Mouse (Mus musculus) cerebellum, adult 2 months (tissue): ENCODE data around the gene Zfp811. TPM values are rescaled to one million over a fixed set of nuclear protein-coding genes. Genes with fewer than 3 reads are reported as not detected.

ENCODE experiments used
- DNase-seq, 2 experiments: peaks; one replicate each; pipeline ENCODE4 v3.0.0; 2021
- H3K27ac ChIP-seq: fragments of 200-500 bp; 2 replicates; pipeline ENCODE4 v1.5.1; 2012; ENCODE audit warnings: low read length, control low read depth, inconsistent platforms; ENCODE audit not compliant: insufficient read depth
- H3K27me3 ChIP-seq: fragments of 200-500 bp; 2 replicates; pipeline ENCODE4 v1.6.1; 2012; ENCODE audit warnings: inconsistent platforms, mild to moderate bottlenecking, low read length, moderate library complexity; ENCODE audit not compliant: control insufficient read depth, insufficient read depth
- H3K4me1 ChIP-seq: fragments of 200-500 bp; 2 replicates; pipeline ENCODE4 v1.6.1; 2011; ENCODE audit warnings: low read length; ENCODE audit not compliant: control insufficient read depth, insufficient read depth
- H3K4me3 ChIP-seq: fragments of 200-500 bp; replicated peaks from 2 replicates; pipeline ENCODE3; 2011; ENCODE audit warnings: mild to moderate bottlenecking, low read depth, low read length, control low read depth; ENCODE audit not compliant: insufficient read depth
- CTCF ChIP-seq: fragments of 200-500 bp; IDR thresholded peaks from 2 replicates; pipeline ENCODE4 v1.5.1; 2011; ENCODE audit warnings: low read depth, mild to moderate bottlenecking, control low read depth, low read length, moderate library complexity, borderline replicate concordance; ENCODE audit not compliant: insufficient read depth
- POLR2A ChIP-seq: fragments of 200-500 bp; IDR thresholded peaks from 2 replicates; pipeline ENCODE4 v1.6.1; 2011; ENCODE audit warnings: low read length, control low read depth, borderline replicate concordance; ENCODE audit not compliant: insufficient read depth
- WGBS: fragments of 180-500 bp; shearing (Covaris S2); methylation state at CpG from one replicate; pipeline ENCODE4 v1.1.7; 2018; 5-methylcytosine and 5-hydroxymethylcytosine counted together
- polyA plus RNA-seq: library from polyadenylated mRNA; depleted of rRNA; stranded (reverse); fragments of >200 nt; gene quantifications from 2 replicates; pipeline ENCODE4 v1.2.3, GENCODE M21; 2012

The Zfp811 gene
- polyA plus RNA-seq, 1 experiment, result 6.4 TPM

GRCm38 (mm10) chr17:32816074-32816784 is 6.5 kb upstream of the Zfp811 start:
- H3K27ac ChIP-seq, result no peak overlapping the region
- H3K27me3 ChIP-seq, result no peaks in the 10 kb centered on the region
- TF ChIP-seq POLR2A (no peak), CTCF (no peak)
- no peaks in the 10 kb centered on the region for H3K4me1 ChIP-seq
- 85% methylated on average over 1 of the region's 1 CpGs for WGBS
- no peak overlapping the region for H3K4me3 ChIP-seq
- DNase-seq, result no peak

GRCm38 (mm10) chr17:32814136-32814535 is 4.4 kb upstream of the Zfp811 start:
- Histone ChIP-seq H3K4me3 (no peak overlapping the region), H3K27ac (no peak overlapping the region), H3K4me1 (no peaks in the 10 kb centered on the region), H3K27me3 (no peaks in the 10 kb centered on the region)
- no peak for DNase-seq
- 77% methylated on average over 7 of the region's 7 CpGs for WGBS
- no peak for TF ChIP-seq POLR2A
- TF ChIP-seq CTCF, result no peak

GRCm38 (mm10) chr17:32810648-32811047 is 917 bp upstream of the Zfp811 start:
- WGBS, result 28% methylated on average over 1 of the region's 1 CpGs
- H3K27me3 ChIP-seq, result no peaks in the 10 kb centered on the region
- TF ChIP-seq CTCF (no peak), POLR2A (no peak)
- H3K4me3 ChIP-seq, result no peak overlapping the region
- no peak for DNase-seq
- no peak overlapping the region for H3K27ac ChIP-seq
- H3K4me1 ChIP-seq, result no peaks in the 10 kb centered on the region; the same call in 1 of the 2 replicates

- WGBS, result 1% methylated on average over 8 of the region's 8 CpGs
- no peaks in the 10 kb centered on the region; the same call in 1 of the 2 replicates for H3K4me1 ChIP-seq
- H3K4me3 ChIP-seq, result peak overlapping the region; percentile 71
Measured at GRCm38 (mm10) chr17:32808921-32809320, 810 bp downstream of the Zfp811 start.

GRCm38 (mm10) chr17:32789244-32789643 is 20.5 kb downstream of the Zfp811 start:
- no peaks in the 10 kb centered on the region for H3K27me3 ChIP-seq
- H3K4me3 ChIP-seq, result no peak overlapping the region
- H3K27ac ChIP-seq, result no peak overlapping the region
- WGBS, result 76% methylated on average over 8 of the region's 8 CpGs
- no peaks in the 10 kb centered on the region for H3K4me1 ChIP-seq
- TF ChIP-seq CTCF, result no peak
- no peak for TF ChIP-seq POLR2A
- no peak for DNase-seq

More at GRCm38 (mm10) chr17:32808921-32809320, 810 bp downstream of the Zfp811 start:
- Histone ChIP-seq H3K27me3 (no peaks in the 10 kb centered on the region), H3K27ac (no peak overlapping the region)
- DNase-seq, result no peak
- TF ChIP-seq CTCF, result no peak
- TF ChIP-seq POLR2A, result no peak

GRCm38 (mm10) chr17:32788576-32788975 is 21.2 kb downstream of the Zfp811 start:
- Histone ChIP-seq H3K27me3 (no peaks in the 10 kb centered on the region), H3K27ac (no peak overlapping the region), H3K4me1 (no peaks in the 10 kb centered on the region), H3K4me3 (peak overlapping the region; percentile 75)
- WGBS, result 7% methylated on average over 9 of the region's 9 CpGs
- TF ChIP-seq POLR2A (no peak), CTCF (no peak)
- no peak for DNase-seq

GRCm38 (mm10) chr17:32788094-32788559 is 21.6 kb downstream of the Zfp811 start, which contains the start of gene Zfp871:
Gene Zfp871, minus strand, starts transcription at chr17:32788287.
- H3K27ac ChIP-seq, result peak within 1 kb of the TSS; percentile 82
- under 1% methylated on average over 22 of the region's 22 CpGs for WGBS
- H3K4me3 ChIP-seq, result peak within 1 kb of the TSS; percentile 75
- DNase-seq, result peak; percentile 87 to 92
- H3K4me1 ChIP-seq, result no peaks in the 10 kb centered on the region
- no peaks in the 10 kb centered on the region for H3K27me3 ChIP-seq
- TF ChIP-seq CTCF (no peak), POLR2A (peak; percentile 87; the same call in 1 of the 2 replicates)
